Mouse (Mus musculus): ENCODE measurements around the gene Lcn5. TPM values are rescaled to one million over a fixed set of nuclear protein-coding genes. Genes with fewer than 3 reads are reported as not detected.
"Not testable (repeated sequence)": the region's sequence is repeated elsewhere in the genome, so short reads cannot be mapped to it uniquely, and the experiment has no call there.

Lcn5 gene
- polyA plus RNA-seq, 1 experiment = not detected

- Histone ChIP-seq H3K27ac (ENCODE audit: control insufficient read depth, insufficient read depth, low read depth, low read length, poor library complexity) (peak overlapping the region; percentile 44; the same call in 1 of the 2 replicates), H3K4me3 (replicated peaks; ENCODE audit: control insufficient read depth, low read depth, low read length) (peak overlapping the region; percentile 41), H3K4me1 (ENCODE audit: control insufficient read depth, insufficient read depth, low read length) (no peaks in the 10 kb centered on the region)
- TF ChIP-seq POLR2A (IDR thresholded peaks at IDR 0.05; ENCODE audit: borderline replicate concordance, control insufficient read depth, low read depth, low read length) (no peak), CTCF (IDR thresholded peaks at IDR 0.05; ENCODE audit: control insufficient read depth, insufficient read depth, low read length) (no peak)
- 60% methylated on average over 2 of the region's 2 CpGs for WGBS
These were observed 50.4 kb downstream of the Lcn5 start for GRCm38 (mm10) chr2:25708121-25708520.

GRCm38 (mm10) chr2:25709056-25709455 is 51.3 kb downstream of the Lcn5 start:
- H3K27ac ChIP-seq (ENCODE audit: control insufficient read depth, insufficient read depth, low read depth, low read length, poor library complexity) = not testable (repeated sequence)

GRCm38 (mm10) chr2:25709791-25710190 is 52.0 kb downstream of the Lcn5 start:
- not testable (repeated sequence) for H3K4me1 ChIP-seq (ENCODE audit: control insufficient read depth, insufficient read depth, low read length); H3K4me3 ChIP-seq (replicated peaks; ENCODE audit: control insufficient read depth, low read depth, low read length); H3K27ac ChIP-seq (ENCODE audit: control insufficient read depth, insufficient read depth, low read depth, low read length, poor library complexity)
- 63% methylated on average over 2 of the region's 2 CpGs for WGBS

More at GRCm38 (mm10) chr2:25709056-25709455, 51.3 kb downstream of the Lcn5 start:
- not testable (repeated sequence) for H3K4me1 ChIP-seq (ENCODE audit: control insufficient read depth, insufficient read depth, low read length); H3K4me3 ChIP-seq (replicated peaks; ENCODE audit: control insufficient read depth, low read depth, low read length)
- 83% methylated on average over 1 of the region's 1 CpGs for WGBS

Other genes starting within 250 kb of the Lcn5 start
- gene Fut7, start 234.7 kb upstream of the Lcn5 start, polyA plus RNA-seq (2011; ENCODE audit: insufficient read depth, insufficient read length, low replicate concordance, missing spikeins) = 3.4 and 17.9 TPM in 2 replicates
- gene Abca2, start 229.2 kb upstream of the Lcn5 start, polyA plus RNA-seq (2011; ENCODE audit: insufficient read depth, insufficient read length, low replicate concordance, missing spikeins) = 5.0 and 15.0 TPM in 2 replicates
- gene Clic3, start 201.1 kb upstream of the Lcn5 start, polyA plus RNA-seq (2011; ENCODE audit: insufficient read depth, insufficient read length, low replicate concordance, missing spikeins) = not detected in 2 replicates
- 42.2 and 114 TPM in 2 replicates for gene Paxx, start 196.9 kb upstream of the Lcn5 start, polyA plus RNA-seq (2011; ENCODE audit: insufficient read depth, insufficient read length, low replicate concordance, missing spikeins)
- 9.3 TPM in 1 of 2 replicates, not detected in the other for gene Ptgds, start 187.9 kb upstream of the Lcn5 start, polyA plus RNA-seq (2011; ENCODE audit: insufficient read depth, insufficient read length, low replicate concordance, missing spikeins)
- not detected in 2 replicates for gene Lcn12, start 164.0 kb upstream of the Lcn5 start, polyA plus RNA-seq (2011; ENCODE audit: insufficient read depth, insufficient read length, low replicate concordance, missing spikeins)
- gene Fbxw5, start 157.2 kb upstream of the Lcn5 start, polyA plus RNA-seq (2011; ENCODE audit: insufficient read depth, insufficient read length, low replicate concordance, missing spikeins) = 18.5 and 30.4 TPM in 2 replicates
- gene C8g, start 156.2 kb upstream of the Lcn5 start, polyA plus RNA-seq (2011; ENCODE audit: insufficient read depth, insufficient read length, low replicate concordance, missing spikeins) = 1.6 and 6.2 TPM in 2 replicates
- 14.5 and 22.7 TPM in 2 replicates for gene Traf2, start 111.0 kb upstream of the Lcn5 start, polyA plus RNA-seq (2011; ENCODE audit: insufficient read depth, insufficient read length, low replicate concordance, missing spikeins)
- 46.6 and 73.8 TPM in 2 replicates for gene Edf1, start 100.1 kb upstream of the Lcn5 start, polyA plus RNA-seq (2011; ENCODE audit: insufficient read depth, insufficient read length, low replicate concordance, missing spikeins)
- gene Mamdc4, start 83.1 kb upstream of the Lcn5 start, polyA plus RNA-seq (2011; ENCODE audit: insufficient read depth, insufficient read length, low replicate concordance, missing spikeins) = 1.1 and 9.7 TPM in 2 replicates
- 12.3 and 16.4 TPM in 2 replicates for gene Phpt1, start 82.7 kb upstream of the Lcn5 start, polyA plus RNA-seq (2011; ENCODE audit: insufficient read depth, insufficient read length, low replicate concordance, missing spikeins)
- 0.34 and 0.92 TPM in 2 replicates for gene Ajm1, start 76.2 kb upstream of the Lcn5 start, polyA plus RNA-seq (2011; ENCODE audit: insufficient read depth, insufficient read length, low replicate concordance, missing spikeins)
- gene Rabl6, start 49.4 kb upstream of the Lcn5 start, polyA plus RNA-seq (2011; ENCODE audit: insufficient read depth, insufficient read length, low replicate concordance, missing spikeins) = 33.4 and 38.2 TPM in 2 replicates
- not detected in 2 replicates for gene Ccdc183, start 40.3 kb upstream of the Lcn5 start, polyA plus RNA-seq (2011; ENCODE audit: insufficient read depth, insufficient read length, low replicate concordance, missing spikeins)
- 17.3 and 20.9 TPM in 2 replicates for gene Tmem141, start 35.9 kb upstream of the Lcn5 start, polyA plus RNA-seq (2011; ENCODE audit: insufficient read depth, insufficient read length, low replicate concordance, missing spikeins)
- gene Fcna, start 29.9 kb upstream of the Lcn5 start, polyA plus RNA-seq (2011; ENCODE audit: insufficient read depth, insufficient read length, low replicate concordance, missing spikeins) = 14.7 and 28.0 TPM in 2 replicates
- not detected in 2 replicates for gene Lcn8, start 4.8 kb upstream of the Lcn5 start, polyA plus RNA-seq (2011; ENCODE audit: insufficient read depth, insufficient read length, low replicate concordance, missing spikeins)
- not detected in 2 replicates for gene Lcn6, start 18.8 kb downstream of the Lcn5 start, polyA plus RNA-seq (2011; ENCODE audit: insufficient read depth, insufficient read length, low replicate concordance, missing spikeins)
- not detected in 2 replicates for gene Lcn10, start 24.8 kb downstream of the Lcn5 start, polyA plus RNA-seq (2011; ENCODE audit: insufficient read depth, insufficient read length, low replicate concordance, missing spikeins)
- gene Obp2a, start 42.1 kb downstream of the Lcn5 start, polyA plus RNA-seq (2011; ENCODE audit: insufficient read depth, insufficient read length, low replicate concordance, missing spikeins) = not detected in 2 replicates
- 4.1 and 6.7 TPM in 2 replicates for gene Bmyc, start 48.8 kb downstream of the Lcn5 start, polyA plus RNA-seq (2011; ENCODE audit: insufficient read depth, insufficient read length, low replicate concordance, missing spikeins)
- not detected in 2 replicates for gene Obp2b, start 79.1 kb downstream of the Lcn5 start, polyA plus RNA-seq (2011; ENCODE audit: insufficient read depth, insufficient read length, low replicate concordance, missing spikeins)
- gene Lcn3, start 107.6 kb downstream of the Lcn5 start, polyA plus RNA-seq (2011; ENCODE audit: insufficient read depth, insufficient read length, low replicate concordance, missing spikeins) = not detected in 2 replicates
- not detected in 2 replicates for gene Lcn11, start 119.1 kb downstream of the Lcn5 start, polyA plus RNA-seq (2011; ENCODE audit: insufficient read depth, insufficient read length, low replicate concordance, missing spikeins)
- gene Gm13539, start 124.3 kb downstream of the Lcn5 start, polyA plus RNA-seq (2011; ENCODE audit: insufficient read depth, insufficient read length, low replicate concordance, missing spikeins) = not detected in 2 replicates
- gene Glt6d1, start 157.9 kb downstream of the Lcn5 start, polyA plus RNA-seq (2011; ENCODE audit: insufficient read depth, insufficient read length, low replicate concordance, missing spikeins) = not detected in 2 replicates
- not detected in 2 replicates for gene Lcn9, start 165.2 kb downstream of the Lcn5 start, polyA plus RNA-seq (2011; ENCODE audit: insufficient read depth, insufficient read length, low replicate concordance, missing spikeins)
- not detected in 2 replicates for gene Sohlh1, start 189.3 kb downstream of the Lcn5 start, polyA plus RNA-seq (2011; ENCODE audit: insufficient read depth, insufficient read length, low replicate concordance, missing spikeins)
- 1.8 and 4.8 TPM in 2 replicates for gene Kcnt1, start 205.8 kb downstream of the Lcn5 start, polyA plus RNA-seq (2011; ENCODE audit: insufficient read depth, insufficient read length, low replicate concordance, missing spikeins)

Measured in bone marrow, adult 2 months (tissue).